Mouse (Mus musculus): ENCODE measurements around the gene Rab1a. TPM values are rescaled to one million over a fixed set of nuclear protein-coding genes. Genes with fewer than 3 reads are reported as not detected.

The Rab1a gene
- polyA plus RNA-seq, 1 experiment: 61.5 TPM

GRCm38 (mm10) chr11:20262628-20263380 lies 61.6 kb downstream of the Rab1a start:
- no peak for TF ChIP-seq GATA1 (IDR thresholded peaks at IDR 0.05; ENCODE audit: low read length)

- no peak for TF ChIP-seq GATA1 (IDR thresholded peaks at IDR 0.05; ENCODE audit: low read length)
Measured at GRCm38 (mm10) chr11:20269885-20270284, 68.7 kb downstream of the Rab1a start.

- TF ChIP-seq GATA1 (IDR thresholded peaks at IDR 0.05; ENCODE audit: low read length): no peak
Measured at GRCm38 (mm10) chr11:20275974-20276373, 74.7 kb downstream of the Rab1a start.

Other genes with a start within 250 kb of the Rab1a start
- 94.1 and 134 TPM in 2 replicates for gene Actr2, start 88.5 kb upstream of the Rab1a start, polyA plus RNA-seq (2012)
- gene Cep68, start 48.0 kb downstream of the Rab1a start, polyA plus RNA-seq (2012): 18.7 and 21.4 TPM in 2 replicates
- 3.2 and 3.8 TPM in 2 replicates for gene Slc1a4, start 131.3 kb downstream of the Rab1a start, polyA plus RNA-seq (2012)

All from G1E-ER4 (cell line).